Mouse (Mus musculus): ENCODE measurements around the gene Snx20. TPM values are rescaled to one million over a fixed set of nuclear protein-coding genes. Genes with fewer than 3 reads are reported as not detected.

Gene Snx20
- total and polyA plus RNA-seq, 3 experiments: 10.1 to 15.9 TPM; not detected in 1

DNA sequence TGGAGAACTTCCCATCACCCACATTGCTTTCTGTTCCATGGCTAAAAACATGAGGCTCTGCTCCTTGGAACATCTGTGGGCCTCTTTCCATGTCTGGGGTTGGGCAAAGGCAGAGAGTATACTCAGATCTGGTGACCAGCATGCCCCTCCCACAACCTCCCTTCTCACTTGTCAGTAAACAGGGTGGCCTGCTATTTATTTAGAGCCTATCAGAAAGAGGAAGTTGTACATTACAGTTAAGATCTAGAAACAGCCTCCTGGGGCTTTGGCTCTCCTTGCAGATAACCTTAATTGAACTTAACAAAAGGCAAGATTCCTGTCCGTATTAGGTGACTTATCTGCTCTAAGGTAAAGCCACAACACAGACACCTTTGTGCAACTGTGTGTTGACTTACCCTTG, 30.5 kb upstream of the Snx20 start (continued):
- TF ChIP-seq POLR2A (IDR thresholded peaks at IDR 0.05; ENCODE audit: control insufficient read depth in 1 of 2, insufficient read depth in 1 of 2, low read depth in 1 of 2, low read length in 2 of 2, poor library complexity in 1 of 2) (peak in 1 of 2 experiments; percentile 45; a peak in 1 of 4 replicates), JUND (IDR thresholded peaks at IDR 0.05; ENCODE audit: low read depth, low read length) (no peak), E2F4 (IDR thresholded peaks at IDR 0.05; ENCODE audit: borderline replicate concordance, low read depth, low read length) (no peak), MEF2A (IDR thresholded peaks at IDR 0.05; ENCODE audit: extremely low read depth, insufficient replicate concordance, low read depth, low read length, poor library complexity, severe bottlenecking) (no peak; the same call in 1 of the 2 replicates), GABPA (IDR thresholded peaks at IDR 0.05; ENCODE audit: low read depth, low read length) (no peak), BHLHE40 (IDR thresholded peaks at IDR 0.05; ENCODE audit: borderline replicate concordance, low read depth, low read length) (no peak; the same call in 1 of the 2 replicates), GATA1 (IDR thresholded peaks at IDR 0.05; ENCODE audit: low read depth, low read length) (peak; percentile 87), ZKSCAN1 (IDR thresholded peaks at IDR 0.05; ENCODE audit: low read depth, low read length) (no peak), MAFK (IDR thresholded peaks at IDR 0.05; ENCODE audit: borderline replicate concordance, low read depth, low read length) (0 out of 2 replicates have a peak, but pooled peaks have one; percentile 4), POLR2AphosphoS2 (IDR thresholded peaks at IDR 0.05; ENCODE audit: low read length) (0 out of 2 replicates have a peak, but pooled peaks have one; percentile 45), MAX (IDR thresholded peaks at IDR 0.05; ENCODE audit: low read length) (peak; percentile 44; the same call in 1 of the 2 replicates)

DNA sequence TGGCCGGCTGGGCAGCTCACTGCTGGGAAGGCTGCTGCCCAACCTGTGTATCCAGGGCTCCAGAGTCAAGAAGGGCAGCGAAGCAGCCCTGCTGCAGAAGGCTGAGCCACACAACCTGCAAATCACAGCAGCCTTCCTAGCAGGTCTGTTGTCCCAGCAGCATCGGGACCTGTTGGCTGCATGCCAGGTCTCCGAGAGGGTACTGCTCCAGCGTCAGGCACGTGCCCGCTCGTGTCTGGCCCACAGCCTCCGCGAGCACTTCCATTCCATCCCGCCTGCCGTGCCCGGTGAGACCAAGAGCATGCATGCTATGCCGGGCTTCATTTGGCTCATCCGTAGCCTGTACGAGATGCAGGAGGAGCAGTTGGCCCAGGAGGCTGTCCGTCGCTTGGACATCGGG, 29.0 kb upstream of the Snx20 start:
- Histone ChIP-seq H3K27ac (ENCODE audit: control insufficient read depth, low read depth, low read length) (no peak overlapping the region), H3K4me3 (ENCODE audit: control insufficient read depth in 1 of 2, insufficient read depth in 1 of 2, low read depth in 2 of 2, low read length in 2 of 2) (no peak overlapping the region), H3K9ac (ENCODE audit: control insufficient read depth, low read depth, low read length, poor library complexity, severe bottlenecking) (no peak overlapping the region), H3K9me3 (replicated peaks; ENCODE audit: insufficient read depth, low read length) (no peaks in the 10 kb centered on the region), H3K4me1 (ENCODE audit: control insufficient read depth in 1 of 2, insufficient read depth in 2 of 2, low read length in 2 of 2) (peaks cover 48 to 51% of the 10 kb centered on the region in 2 experiments), H3K27me3 (ENCODE audit: control insufficient read depth in 1 of 2, insufficient read depth in 2 of 2, low read length in 2 of 2) (no peaks in the 10 kb centered on the region), H3K79me2 (ENCODE audit: control insufficient read depth, insufficient read depth, low read length, poor library complexity) (no peaks in the 10 kb centered on the region), H3K36me3 (ENCODE audit: control insufficient read depth in 1 of 2, insufficient read depth in 2 of 2, low read length in 2 of 2) (peaks cover 0 to 28% of the 10 kb centered on the region in 2 experiments; a peak in 2 of 4 replicates)
- no peak for DNase-seq (ENCODE audit: low read depth, low spot score)
- TF ChIP-seq ELF1 (IDR thresholded peaks at IDR 0.05; ENCODE audit: low read depth, low read length) (no peak), POLR2AphosphoS2 (IDR thresholded peaks at IDR 0.05; ENCODE audit: low read length) (no peak)

DNA sequence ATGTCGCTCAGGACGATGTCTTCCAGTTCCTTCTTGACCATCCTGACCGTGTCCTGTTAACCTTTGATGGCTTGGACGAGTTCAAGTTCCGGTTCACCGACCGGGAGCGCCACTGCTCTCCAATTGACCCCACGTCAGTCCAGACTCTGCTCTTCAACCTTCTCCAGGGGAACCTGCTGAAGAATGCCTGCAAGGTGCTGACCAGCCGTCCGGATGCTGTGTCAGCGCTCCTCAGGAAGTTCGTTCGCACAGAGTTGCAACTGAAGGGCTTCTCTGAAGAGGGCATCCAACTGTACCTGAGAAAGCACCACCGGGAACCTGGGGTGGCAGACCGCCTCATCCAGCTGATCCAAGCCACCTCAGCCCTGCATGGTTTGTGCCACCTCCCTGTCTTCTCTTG, 28.2 kb upstream of the Snx20 start:
- H3K27ac ChIP-seq (ENCODE audit: control insufficient read depth, low read depth, low read length): no peak overlapping the region
- no peaks in the 10 kb centered on the region for H3K9me3 ChIP-seq (replicated peaks; ENCODE audit: insufficient read depth, low read length)
- no peaks in the 10 kb centered on the region for H3K27me3 ChIP-seq (ENCODE audit: control insufficient read depth in 1 of 2, insufficient read depth in 2 of 2, low read length in 2 of 2)
- peaks cover 43 to 45% of the 10 kb centered on the region in 2 experiments for H3K4me1 ChIP-seq (ENCODE audit: control insufficient read depth in 1 of 2, insufficient read depth in 2 of 2, low read length in 2 of 2)
- no peak for DNase-seq (ENCODE audit: low read depth, low spot score)
- no peak overlapping the region for H3K9ac ChIP-seq (ENCODE audit: control insufficient read depth, low read depth, low read length, poor library complexity, severe bottlenecking)
- TF ChIP-seq GATA1 (IDR thresholded peaks at IDR 0.05; ENCODE audit: low read depth, low read length): no peak
- no peak for TF ChIP-seq JUND (IDR thresholded peaks at IDR 0.05; ENCODE audit: low read depth, low read length)
- TF ChIP-seq MXI1 (IDR thresholded peaks at IDR 0.05; ENCODE audit: low read depth, low read length): no peak
- no peak for TF ChIP-seq SMC3 (IDR thresholded peaks at IDR 0.05; ENCODE audit: low read depth, low read length)
- H3K79me2 ChIP-seq (ENCODE audit: control insufficient read depth, insufficient read depth, low read length, poor library complexity): no peaks in the 10 kb centered on the region
- H3K4me3 ChIP-seq (ENCODE audit: control insufficient read depth in 1 of 2, insufficient read depth in 1 of 2, low read depth in 2 of 2, low read length in 2 of 2): no peak overlapping the region
- H3K36me3 ChIP-seq (ENCODE audit: control insufficient read depth in 1 of 2, insufficient read depth in 2 of 2, low read length in 2 of 2): peaks cover 0 to 28% of the 10 kb centered on the region in 2 experiments; a peak in 2 of 4 replicates

Measured in MEL (cell line).